In the genomic region with DNA sequence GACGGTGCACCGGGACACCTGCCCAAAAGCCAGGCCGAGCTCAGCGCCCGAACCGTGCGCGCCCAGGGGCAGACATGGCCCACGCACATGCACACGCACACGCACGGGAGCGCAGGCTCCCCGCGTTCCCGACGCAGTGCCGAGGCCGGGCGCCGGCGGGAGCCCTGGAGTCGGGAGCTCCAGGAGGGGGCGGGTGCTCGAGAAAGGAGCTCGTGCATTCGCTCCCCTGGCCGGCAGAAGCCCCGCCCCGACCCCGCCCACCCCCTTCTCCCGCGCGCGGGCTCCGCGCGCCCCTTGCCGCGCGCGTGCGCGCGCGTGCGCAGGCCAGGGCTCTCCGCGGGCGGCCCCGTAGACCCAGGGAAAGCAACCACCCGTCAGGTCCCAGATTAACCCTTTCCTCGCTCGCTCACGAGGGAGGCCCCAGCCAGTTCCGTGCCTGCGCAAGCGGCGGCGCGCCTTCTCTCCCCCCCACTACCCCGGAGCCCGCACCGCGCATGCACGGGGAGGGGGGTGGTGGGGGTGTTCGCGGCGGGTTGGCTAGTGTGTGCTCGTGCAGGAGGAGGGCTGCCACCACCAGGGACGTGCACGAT, we compare ENCODE assay signal across 8 mouse cellular contexts. TPM values are rescaled to one million over a fixed set of nuclear protein-coding genes. Genes with fewer than 3 reads are reported as not detected.
DNase-seq lines count a peak whose midpoint lies in the region; ATAC-seq and TF ChIP-seq lines count a peak whose summit lies in the region.

A gene (plus strand): TSS at position 540 of the 590 bp plus-strand sequence.

- no peak for TF ChIP-seq CTCF in bone marrow, adult 2 months (IDR thresholded peaks at IDR 0.05; ENCODE audit: control insufficient read depth, insufficient read depth, low read length)
- peak; percentile 48 for TF ChIP-seq CTCF in midbrain, postnatal 0 days (IDR thresholded peaks at IDR 0.05)

- no peaks in the 10 kb centered on the region for H3K27me3 ChIP-seq in embryonic facial prominence, embryonic 15.5 days
- H3K27me3 ChIP-seq in limb, embryonic 14.5 days (ENCODE audit: control insufficient read depth, insufficient read depth, low read length): no peaks in the 10 kb centered on the region
- no peaks in the 10 kb centered on the region for H3K27me3 ChIP-seq in midbrain, postnatal 0 days (ENCODE audit: insufficient read depth, low read length)

- ATAC-seq in embryonic facial prominence, embryonic 15.5 days (ENCODE audit: insufficient number of reproducible peaks, low FRiP score, low TSS enrichment, low read depth): peak; percentile 94
- peak; percentile 91 for ATAC-seq in limb, embryonic 14.5 days (ENCODE audit: low FRiP score, low read depth)
- peak; percentile 89 for ATAC-seq in midbrain, postnatal 0 days (ENCODE audit: low FRiP score)

- DNase-seq in 416B (ENCODE audit: low read depth): peak; percentile 94
- peak; percentile 92 for DNase-seq in heart, adult 8-10 months (ENCODE audit: low spot score)
- peak; percentile 96 for DNase-seq in kidney, adult 9 months
- DNase-seq in limb, embryonic 14.5 days (ENCODE audit: low spot score): peak; percentile 94
- DNase-seq in midbrain, postnatal 0 days (ENCODE audit: low spot score): peak; percentile 96
- DNase-seq in spleen, postnatal 14 days (ENCODE audit: low spot score in 2 of 2): peak; percentile 76 to 85

- peak within 1 kb of the TSS; percentile 99 for H3K27ac ChIP-seq in bone marrow, adult 2 months (ENCODE audit: control insufficient read depth, insufficient read depth, low read depth, low read length, poor library complexity)
- peak within 1 kb of the TSS; percentile 100 for H3K27ac ChIP-seq in embryonic facial prominence, embryonic 15.5 days (replicated peaks)
- H3K27ac ChIP-seq in limb, embryonic 14.5 days (replicated peaks; ENCODE audit: low read depth, low read length): peak within 1 kb of the TSS; percentile 100
- H3K27ac ChIP-seq in midbrain, postnatal 0 days (ENCODE audit: low read depth, low read length): peak within 1 kb of the TSS; percentile 100

- H3K9ac ChIP-seq in embryonic facial prominence, embryonic 15.5 days: peak within 1 kb of the TSS; percentile 85
- H3K9ac ChIP-seq in limb, embryonic 14.5 days (ENCODE audit: low read depth, low read length, severe bottlenecking): peak within 1 kb of the TSS; percentile 96
- H3K9ac ChIP-seq in midbrain, postnatal 0 days (replicated peaks; ENCODE audit: low read length, poor library complexity, severe bottlenecking): peak within 1 kb of the TSS; percentile 98

- peak within 1 kb of the TSS; percentile 93 for H3K4me3 ChIP-seq in bone marrow, adult 2 months (replicated peaks; ENCODE audit: control insufficient read depth, low read depth, low read length)
- H3K4me3 ChIP-seq in embryonic facial prominence, embryonic 15.5 days (replicated peaks): peak within 1 kb of the TSS; percentile 79
- H3K4me3 ChIP-seq in limb, embryonic 14.5 days (replicated peaks; ENCODE audit: low read length): peak within 1 kb of the TSS; percentile 78
- peak within 1 kb of the TSS; percentile 82 for H3K4me3 ChIP-seq in midbrain, postnatal 0 days (ENCODE audit: low read depth, low read length)

- no peaks in the 10 kb centered on the region for H3K9me3 ChIP-seq in embryonic facial prominence, embryonic 15.5 days (replicated peaks)
- H3K9me3 ChIP-seq in limb, embryonic 14.5 days (ENCODE audit: control insufficient read depth, low read length): no peaks in the 10 kb centered on the region
- H3K9me3 ChIP-seq in midbrain, postnatal 0 days (ENCODE audit: low read length): no peaks in the 10 kb centered on the region

- peaks cover 1% of the 10 kb centered on the region for H3K4me1 ChIP-seq in bone marrow, adult 2 months (ENCODE audit: control insufficient read depth, insufficient read depth, low read length)
- H3K4me1 ChIP-seq in embryonic facial prominence, embryonic 15.5 days: peaks cover 19% of the 10 kb centered on the region
- peaks cover 9% of the 10 kb centered on the region for H3K4me1 ChIP-seq in limb, embryonic 14.5 days (ENCODE audit: control insufficient read depth, insufficient read depth, low read length)
- H3K4me1 ChIP-seq in midbrain, postnatal 0 days (ENCODE audit: insufficient read depth, low read length): peaks cover 7% of the 10 kb centered on the region

- under 1% methylated on average over 72 of the region's 72 CpGs for WGBS in bone marrow, adult 2 months
- WGBS in embryonic facial prominence, embryonic 15.5 days: under 1% methylated on average over 47 of the region's 72 CpGs
- WGBS in limb, embryonic 14.5 days: 0% methylated on average over 24 of the region's 72 CpGs
- WGBS in midbrain, postnatal 0 days: under 1% methylated on average over 42 of the region's 72 CpGs

- peak within 1 kb of the TSS; percentile 68 for H3K4me2 ChIP-seq in embryonic facial prominence, embryonic 15.5 days (replicated peaks)
- H3K4me2 ChIP-seq in limb, embryonic 14.5 days (replicated peaks; ENCODE audit: low read depth, low read length, severe bottlenecking): peak within 1 kb of the TSS; percentile 85
- peak within 1 kb of the TSS; percentile 90 for H3K4me2 ChIP-seq in midbrain, postnatal 0 days (ENCODE audit: low read depth, low read length, poor library complexity, severe bottlenecking)

- peaks cover 9% of the 10 kb centered on the region for H3K36me3 ChIP-seq in embryonic facial prominence, embryonic 15.5 days
- H3K36me3 ChIP-seq in limb, embryonic 14.5 days (ENCODE audit: control insufficient read depth, insufficient read depth, low read length): peaks cover 13% of the 10 kb centered on the region
- peaks cover 5% of the 10 kb centered on the region; the same call in 1 of the 2 replicates for H3K36me3 ChIP-seq in midbrain, postnatal 0 days (ENCODE audit: insufficient read depth, low read length)

- TF ChIP-seq POLR2A in bone marrow, adult 2 months (IDR thresholded peaks at IDR 0.05; ENCODE audit: borderline replicate concordance, control insufficient read depth, low read depth, low read length): peak; percentile 58; the same call in 1 of the 2 replicates
- TF ChIP-seq POLR2A in limb, embryonic 14.5 days (IDR thresholded peaks at IDR 0.05; ENCODE audit: borderline replicate concordance, extremely low read depth, insufficient read depth, insufficient read length): peak; percentile 58; the same call in 1 of the 2 replicates

RNA-seq across cellular contexts. Expression of the gene that starts here (rescaled TPM):
- 6.4 and 7.5 TPM in 2 replicates for polyA plus RNA-seq in bone marrow, adult 2 months (2011; ENCODE audit: insufficient read depth, insufficient read length, low replicate concordance, missing spikeins)
- 20.0 and 21.0 TPM in 2 replicates for polyA plus RNA-seq in embryonic facial prominence, embryonic 15.5 days (2015; fragmentation: Nextera tagmentation; extraction: Ambion mirVana)
- total RNA-seq in heart, adult 8-10 months (2022): 10 to 100 TPM; 11.0 to 13.8 (median 11.5) TPM
- 12.7 and 13.1 TPM in 2 replicates for polyA plus RNA-seq in limb, embryonic 14.5 days (2012; rRNA removed)
- 17.7 and 19.4 TPM in 2 replicates for polyA plus RNA-seq in limb, embryonic 14.5 days (2014; fragmentation: Nextera tagmentation; extraction: Ambion mirVana)
- 23.7 and 30.9 TPM in 2 replicates for total RNA-seq in midbrain, postnatal 0 days (2014; rRNA removed)
- 21.4 and 22.1 TPM in 2 replicates for polyA plus RNA-seq in midbrain, postnatal 0 days (2015; fragmentation: Nextera tagmentation; extraction: Ambion mirVana)

Comparison
In these comparisons a context has a peak if more than half of its experiments do, and no peak if none do; other contexts are left out.
1. Peak in every context shown above with its lines: DNase-seq, ATAC-seq, H3K4me3 ChIP-seq and H3K27ac ChIP-seq.